Mouse (Mus musculus): ENCODE results near the gene Ppp1r9b.
A peak's percentile ranks its signal among the peaks of the same experiment; 100 is the strongest.

Ppp1r9b gene

GRCm38 (mm10) chr11:94978178-94978915 lies 12.5 kb upstream of the Ppp1r9b start:
- no peak for DNase-seq (ENCODE audit: low spot score)

GRCm38 (mm10) chr11:94978947-94979346 lies 11.9 kb upstream of the Ppp1r9b start:
- peak; percentile 92 for DNase-seq (ENCODE audit: low spot score)

GRCm38 (mm10) chr11:94979462-94980179 lies 11.2 kb upstream of the Ppp1r9b start:
- DNase-seq (ENCODE audit: low spot score): no peak

- DNase-seq (ENCODE audit: low spot score): no peak
Observed at GRCm38 (mm10) chr11:94985140-94985539, 5.7 kb upstream of the Ppp1r9b start.

- DNase-seq (ENCODE audit: low spot score): no peak
Observed at GRCm38 (mm10) chr11:94985822-94986221, 5.0 kb upstream of the Ppp1r9b start.

GRCm38 (mm10) chr11:94986435-94986834 lies 4.4 kb upstream of the Ppp1r9b start:
- DNase-seq (ENCODE audit: low spot score): no peak

GRCm38 (mm10) chr11:94987341-94987740 lies 3.5 kb upstream of the Ppp1r9b start:
- no peak for DNase-seq (ENCODE audit: low spot score)

GRCm38 (mm10) chr11:94987851-94988250 lies 3.0 kb upstream of the Ppp1r9b start:
- no peak for DNase-seq (ENCODE audit: low spot score)

- no peak for DNase-seq (ENCODE audit: low spot score)
Observed at GRCm38 (mm10) chr11:94988780-94989561, 1.9 kb upstream of the Ppp1r9b start.

GRCm38 (mm10) chr11:94989562-94990017 lies 1.2 kb upstream of the Ppp1r9b start:
- DNase-seq (ENCODE audit: low spot score): peak; percentile 86

- no peak for DNase-seq (ENCODE audit: low spot score)
Observed at GRCm38 (mm10) chr11:94990102-94990748, 610 bp upstream of the Ppp1r9b start.

GRCm38 (mm10) chr11:94991641-94992479 lies 1.0 kb downstream of the Ppp1r9b start:
- no peak for DNase-seq (ENCODE audit: low spot score)

- DNase-seq (ENCODE audit: low spot score): no peak
Observed at GRCm38 (mm10) chr11:94992480-94992753, 1.6 kb downstream of the Ppp1r9b start.

- no peak for DNase-seq (ENCODE audit: low spot score)
Observed at GRCm38 (mm10) chr11:94992754-94993606, 2.1 kb downstream of the Ppp1r9b start.

GRCm38 (mm10) chr11:94994208-94994814 lies 3.5 kb downstream of the Ppp1r9b start:
- no peak for DNase-seq (ENCODE audit: low spot score)

- DNase-seq (ENCODE audit: low spot score): no peak
Observed at GRCm38 (mm10) chr11:94994947-94995772, 4.3 kb downstream of the Ppp1r9b start.

GRCm38 (mm10) chr11:94996101-94996500 lies 5.3 kb downstream of the Ppp1r9b start:
- DNase-seq (ENCODE audit: low spot score): no peak

- DNase-seq (ENCODE audit: low spot score): no peak
Observed at GRCm38 (mm10) chr11:94996984-94997383, 6.1 kb downstream of the Ppp1r9b start.

GRCm38 (mm10) chr11:94997596-94997995 lies 6.8 kb downstream of the Ppp1r9b start:
- DNase-seq (ENCODE audit: low spot score): no peak
